Mouse (Mus musculus): ENCODE data around the gene Dnaic1. TPM values are rescaled to one million over a fixed set of nuclear protein-coding genes. Genes with fewer than 3 reads are reported as not detected.

Gene Dnaic1
- total and polyA plus RNA-seq, 3 experiments, result 0.34 to 4.1 (median 0.89) TPM

GRCm38 (mm10) chr4:41638828-41639213 lies 69.2 kb downstream of the Dnaic1 start:
- Histone ChIP-seq H3K36me3 (replicated peaks in 1 of 2; ENCODE audit: control insufficient read depth in 1 of 2, insufficient read depth in 1 of 2, low read length in 1 of 2) (no peaks in the 10 kb centered on the region), H3K4me1 (ENCODE audit: control insufficient read depth in 1 of 2, insufficient read depth in 2 of 2) (peaks cover 5 to 18% of the 10 kb centered on the region in 2 experiments; a peak in 3 of 4 replicates), H3K4me3 (replicated peaks in 1 of 3; ENCODE audit: low read depth in 2 of 3, low read length in 2 of 3, poor library complexity in 1 of 3) (no peak overlapping the region), H3K27ac (ENCODE audit: insufficient read depth, low read depth) (no peak overlapping the region), H3K9me3 (replicated peaks; ENCODE audit: low read length) (peaks cover 19% of the 10 kb centered on the region), H3K27me3 (replicated peaks) (peaks cover 62% of the 10 kb centered on the region), H3K79me2 (replicated peaks; ENCODE audit: control insufficient read depth, extremely low read depth, insufficient read depth, poor library complexity, severe bottlenecking) (no peaks in the 10 kb centered on the region), H3K9ac (ENCODE audit: insufficient read depth, low read depth) (no peak overlapping the region), H3K4me2 (ENCODE audit: insufficient read depth, low read depth, poor library complexity, severe bottlenecking) (no peak overlapping the region)
- in situ Hi-C loops (cut with MboI; ENCODE audit: low pct_ligation_motif_present, low pct_unique_long_range_greater_than_20kb, low sequenced_read_pairs) (no loop called here), dilution Hi-C loops (cut with MboI; ENCODE audit: extremely low pct_ligation_motif_present, extremely low pct_unique_long_range_greater_than_20kb, low sequenced_read_pairs) (no loop called here)
- TF ChIP-seq PAX5 (IDR thresholded peaks at IDR 0.05; ENCODE audit: low read length), result no peak
- TF ChIP-seq SIN3A (IDR thresholded peaks at IDR 0.05; ENCODE audit: low read length), result no peak
- no peak for TF ChIP-seq JUN (IDR thresholded peaks at IDR 0.05; ENCODE audit: insufficient read depth, low read depth, low read length)
- TF ChIP-seq MYC (IDR thresholded peaks at IDR 0.05; ENCODE audit: low read depth, low read length), result no peak
- no peak for TF ChIP-seq CHD1 (IDR thresholded peaks at IDR 0.05; ENCODE audit: low read depth, low read length)
- TF ChIP-seq KAT2A (IDR thresholded peaks at IDR 0.05; ENCODE audit: insufficient replicate concordance, low read length), result no peak
- no peak for TF ChIP-seq IRF4 (IDR thresholded peaks at IDR 0.05; ENCODE audit: low read depth, low read length)
- no peak for TF ChIP-seq ZC3H11A (IDR thresholded peaks at IDR 0.05; ENCODE audit: low read depth, low read length)
- no peak for TF ChIP-seq MAFK (IDR thresholded peaks at IDR 0.05; ENCODE audit: insufficient replicate concordance, low read length)
- DNase-seq (ENCODE audit: extremely low read depth), result no peak

- Histone ChIP-seq H3K27me3 (replicated peaks) (peaks cover 61% of the 10 kb centered on the region), H3K36me3 (replicated peaks in 1 of 2; ENCODE audit: control insufficient read depth in 1 of 2, insufficient read depth in 1 of 2, low read length in 1 of 2) (no peaks in the 10 kb centered on the region), H3K4me1 (ENCODE audit: control insufficient read depth in 1 of 2, insufficient read depth in 2 of 2) (peaks cover 5 to 18% of the 10 kb centered on the region in 2 experiments; a peak in 3 of 4 replicates), H3K4me2 (ENCODE audit: insufficient read depth, low read depth, poor library complexity, severe bottlenecking) (peak overlapping the region; percentile 84), H3K9me3 (replicated peaks; ENCODE audit: low read length) (peaks cover 21% of the 10 kb centered on the region), H3K27ac (ENCODE audit: insufficient read depth, low read depth) (no peak overlapping the region), H3K79me2 (replicated peaks; ENCODE audit: control insufficient read depth, extremely low read depth, insufficient read depth, poor library complexity, severe bottlenecking) (no peaks in the 10 kb centered on the region), H3K9ac (ENCODE audit: insufficient read depth, low read depth) (peak overlapping the region; percentile 55; the same call in 1 of the 2 replicates), H3K4me3 (replicated peaks in 1 of 3; ENCODE audit: low read depth in 2 of 3, low read length in 2 of 3, poor library complexity in 1 of 3) (peak overlapping the region in 1 of 3 experiments; percentile 44)
- dilution Hi-C loops (cut with MboI; ENCODE audit: extremely low pct_ligation_motif_present, extremely low pct_unique_long_range_greater_than_20kb, low sequenced_read_pairs) (no loop called here), in situ Hi-C loops (cut with MboI; ENCODE audit: low pct_ligation_motif_present, low pct_unique_long_range_greater_than_20kb, low sequenced_read_pairs) (no loop called here)
- TF ChIP-seq POLR2A (IDR thresholded peaks at IDR 0.05; ENCODE audit: low read depth, low read length) (no peak), SIN3A (IDR thresholded peaks at IDR 0.05; ENCODE audit: low read length) (no peak), E2F4 (IDR thresholded peaks at IDR 0.05; ENCODE audit: insufficient replicate concordance, low read depth, low read length) (no peak), MAZ (IDR thresholded peaks at IDR 0.05; ENCODE audit: low read depth, low read length) (no peak), JUN (IDR thresholded peaks at IDR 0.05; ENCODE audit: insufficient read depth, low read depth, low read length) (no peak), MAX (IDR thresholded peaks at IDR 0.05; ENCODE audit: low read length) (no peak), USF2 (conservative IDR thresholded peaks at IDR 0.05; ENCODE audit: low read depth, low read length) (no peak), RAD21 (IDR thresholded peaks at IDR 0.05; ENCODE audit: low read depth, low read length) (no peak), EP300 (IDR thresholded peaks at IDR 0.05; ENCODE audit: low read length) (no peak), BHLHE40 (IDR thresholded peaks at IDR 0.05; ENCODE audit: low read depth, low read length) (no peak)
- DNase-seq (ENCODE audit: extremely low read depth), result no peak
These were observed 69.8 kb downstream of the Dnaic1 start for GRCm38 (mm10) chr4:41639214-41639841.

Measured in CH12.LX (cell line).